Mouse (Mus musculus) forebrain, embryonic 12.5 days (tissue): ENCODE data around the gene H2-M10.2. TPM values are rescaled to one million over a fixed set of nuclear protein-coding genes. Genes with fewer than 3 reads are reported as not detected.
"Not testable (repeated sequence)": the region's sequence is repeated elsewhere in the genome, so short reads cannot be mapped to it uniquely, and the experiment has no call there.

Experiments used
- ATAC-seq: fragments of 200-750 bp; cut with Nextera tagmentation; 2 replicates; pipeline ENCODE4 v1.8.0; 2017; ENCODE audit warnings: moderate TSS enrichment; ENCODE audit not compliant: low FRiP score
- H3K27ac ChIP-seq: fragments of 300-500 bp; sonication (generic); 2 replicates; pipeline ENCODE4 v1.5.1; 2016; ENCODE audit warnings: mild to moderate bottlenecking
- H3K27me3 ChIP-seq: fragments of 300-500 bp; sonication (generic); 2 replicates; pipeline ENCODE4 v1.6.1; 2016; ENCODE audit warnings: mild to moderate bottlenecking
- H3K36me3 ChIP-seq: fragments of 300-500 bp; sonication (generic); replicated peaks from 2 replicates; pipeline ENCODE4 v1.6.1; 2016; ENCODE audit warnings: mild to moderate bottlenecking
- H3K4me1 ChIP-seq: fragments of 300-500 bp; sonication (generic); 2 replicates; pipeline ENCODE4 v1.6.1; 2016
- H3K4me2 ChIP-seq: fragments of 300-500 bp; sonication (generic); 2 replicates; pipeline ENCODE4 v1.6.1; 2016; ENCODE audit warnings: mild to moderate bottlenecking, moderate library complexity
- H3K4me3 ChIP-seq: fragments of 300-500 bp; sonication (generic); replicated peaks from 2 replicates; pipeline ENCODE4 v1.5.1; 2016; ENCODE audit warnings: mild to moderate bottlenecking
- H3K9ac ChIP-seq: fragments of 300-500 bp; sonication (generic); 2 replicates; pipeline ENCODE4 v1.6.1; 2016; ENCODE audit warnings: mild to moderate bottlenecking
- H3K9me3 ChIP-seq: fragments of 300-500 bp; sonication (generic); 2 replicates; pipeline ENCODE4 v1.6.1; 2016
- WGBS: fragments of 180-500 bp; shearing (Covaris S2); methylation state at CpG from one replicate; pipeline ENCODE4 v1.1.7; 2016; 5-methylcytosine and 5-hydroxymethylcytosine counted together
- polyA plus RNA-seq: library from polyadenylated mRNA; unstranded; fragments of >200 nt; fragmentation: Nextera tagmentation; extraction: Ambion mirVana; gene quantifications from 2 replicates; pipeline ENCODE4 v1.2.1, GENCODE M21; 2016

The H2-M10.2 gene
- polyA plus RNA-seq, 1 experiment from 2014 or later: not detected

DNA sequence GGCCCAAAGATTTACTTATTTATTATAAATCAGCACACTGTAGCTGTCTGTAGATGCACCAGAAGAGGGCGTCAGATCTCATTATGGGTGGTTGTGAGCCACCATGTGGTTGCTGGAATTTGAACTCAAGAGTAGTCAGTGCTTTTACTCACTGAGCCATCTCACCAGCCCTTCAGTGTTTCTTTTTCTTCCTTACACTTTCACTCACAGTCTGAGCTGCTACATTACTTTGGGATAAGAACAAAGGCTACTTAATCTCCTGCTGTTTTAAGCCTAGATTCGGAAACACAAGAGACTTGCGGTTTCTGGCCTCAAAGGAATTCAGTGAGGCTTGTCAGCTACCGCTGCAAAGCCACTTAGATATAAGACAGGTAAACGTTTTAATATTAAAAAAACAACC, 42.3 kb downstream of the H2-M10.2 start:
- ATAC-seq: no peak
- WGBS: 13% methylated on average over 5 of the region's 5 CpGs
- Histone ChIP-seq H3K36me3 (no peaks in the 10 kb centered on the region), H3K9ac (no peak overlapping the region), H3K4me3 (no peak overlapping the region), H3K9me3 (no peaks in the 10 kb centered on the region), H3K27ac (no peak overlapping the region), H3K4me1 (no peaks in the 10 kb centered on the region), H3K4me2 (no peak overlapping the region), H3K27me3 (peaks cover 16% of the 10 kb centered on the region)

GRCm38 (mm10) chr17:36240637-36241213, 45.6 kb downstream of the H2-M10.2 start:
- ATAC-seq: no peak
- 19% methylated on average over 5 of the region's 5 CpGs for WGBS

DNA sequence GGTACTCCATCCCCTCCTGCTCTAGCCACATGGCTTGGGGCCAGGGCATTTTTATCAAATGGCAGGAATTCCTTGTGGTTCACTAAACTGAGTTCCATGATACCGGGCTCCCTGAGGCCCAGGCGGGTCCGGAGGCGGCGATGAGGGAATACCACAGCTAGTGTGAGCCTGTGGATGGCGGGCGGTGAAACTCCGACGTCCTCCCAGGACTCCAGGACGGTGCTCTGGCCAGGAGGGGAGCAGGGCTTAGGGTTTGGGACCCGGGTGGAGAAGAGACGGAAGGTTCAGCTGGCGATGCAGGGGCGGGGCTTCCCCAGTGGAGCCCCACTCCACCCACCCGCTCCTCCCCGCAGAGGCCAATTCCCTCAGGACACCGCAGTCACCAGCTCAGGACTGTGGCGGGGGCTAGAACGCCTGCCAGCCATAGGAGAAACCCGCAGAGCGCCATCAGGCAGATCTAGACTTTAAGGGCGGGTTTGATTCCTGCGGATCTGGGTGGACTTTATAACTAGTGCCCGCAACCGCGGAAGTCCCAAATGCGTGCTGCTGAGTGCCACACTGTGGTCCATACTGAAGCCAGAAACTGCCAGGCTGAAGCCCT, 48.9 kb downstream of the H2-M10.2 start:
- peaks cover 51% of the 10 kb centered on the region for H3K27me3 ChIP-seq
- H3K4me3 ChIP-seq: peak overlapping the region; percentile 35
- no peaks in the 10 kb centered on the region for H3K36me3 ChIP-seq
- peaks cover 7% of the 10 kb centered on the region for H3K4me1 ChIP-seq
- H3K27ac ChIP-seq: no peak overlapping the region
- H3K9ac ChIP-seq: peak overlapping the region; percentile 51; the same call in 1 of the 2 replicates
- H3K4me2 ChIP-seq: peak overlapping the region; percentile 62
- no peak for ATAC-seq
- no peaks in the 10 kb centered on the region for H3K9me3 ChIP-seq
- WGBS: 6% methylated on average over 27 of the region's 27 CpGs

More at GRCm38 (mm10) chr17:36240637-36241213, 45.6 kb downstream of the H2-M10.2 start:
- Histone ChIP-seq H3K9ac (no peak overlapping the region), H3K27ac (no peak overlapping the region), H3K36me3 (no peaks in the 10 kb centered on the region), H3K4me1 (peaks cover 7% of the 10 kb centered on the region), H3K4me2 (no peak overlapping the region), H3K9me3 (no peaks in the 10 kb centered on the region), H3K27me3 (peaks cover 29% of the 10 kb centered on the region), H3K4me3 (no peak overlapping the region)

DNA sequence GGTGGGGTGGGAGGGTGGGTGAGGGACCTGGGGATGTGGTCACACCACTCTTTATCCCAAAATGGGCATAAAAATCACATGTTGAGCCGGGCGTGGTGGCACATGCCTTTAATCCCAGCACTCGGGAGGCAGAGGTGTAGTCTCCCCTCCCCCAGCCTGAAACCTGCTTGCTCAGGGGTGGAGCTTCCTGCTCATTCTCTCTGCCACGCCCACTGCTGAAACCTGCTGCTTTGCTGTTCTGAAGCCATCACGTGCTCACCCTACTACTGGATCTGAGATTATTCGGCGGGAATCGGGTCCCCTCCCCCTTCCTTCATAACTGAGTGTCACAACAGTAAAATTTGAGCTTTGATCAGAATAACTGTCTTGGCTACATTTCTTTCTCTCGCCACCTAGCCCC, 51.0 kb downstream of the H2-M10.2 start:
- H3K27me3 ChIP-seq: peaks cover 62% of the 10 kb centered on the region
- not testable (repeated sequence) for H3K4me1 ChIP-seq, H3K4me2 ChIP-seq, H3K9me3 ChIP-seq, H3K9ac ChIP-seq, H3K27ac ChIP-seq, ATAC-seq, H3K36me3 ChIP-seq, H3K4me3 ChIP-seq
- WGBS: 32% methylated on average over 9 of the region's 9 CpGs

Other genes starting within 250 kb of the H2-M10.2 start
- 5.2 and 5.4 TPM in 2 replicates for gene H2-T22, start 243.7 kb downstream of the H2-M10.2 start, polyA plus RNA-seq
- not detected in 2 replicates for gene Gm6034, start 243.5 kb downstream of the H2-M10.2 start, polyA plus RNA-seq
- gene Gm11127, start 228.1 kb downstream of the H2-M10.2 start, polyA plus RNA-seq: not detected in 2 replicates
- gene Gm19684, start 164.8 kb downstream of the H2-M10.2 start, polyA plus RNA-seq: not detected in 2 replicates
- not detected in 2 replicates for gene Gm7030, start 157.1 kb downstream of the H2-M10.2 start, polyA plus RNA-seq
- not detected in 2 replicates for gene Gm8909, start 118.0 kb downstream of the H2-M10.2 start, polyA plus RNA-seq
- gene H2-T3, start 96.2 kb downstream of the H2-M10.2 start, polyA plus RNA-seq: not detected in 2 replicates
- gene Rpp21, start 28.4 kb downstream of the H2-M10.2 start, polyA plus RNA-seq: 75.8 and 84.7 TPM in 2 replicates
- gene Trim39, start 14.2 kb downstream of the H2-M10.2 start, polyA plus RNA-seq: 22.2 and 23.3 TPM in 2 replicates
- gene H2-M10.1, start 39.7 kb upstream of the H2-M10.2 start, polyA plus RNA-seq: not detected in 2 replicates
- not detected in 2 replicates for gene H2-M10.3, start 81.9 kb upstream of the H2-M10.2 start, polyA plus RNA-seq
- gene H2-M10.4, start 175.8 kb upstream of the H2-M10.2 start, polyA plus RNA-seq: not detected in 2 replicates